Mouse (Mus musculus) lung, postnatal 0 days (tissue): ENCODE measurements around the gene Gpam.
"Not testable (repeated sequence)": the region's sequence is repeated elsewhere in the genome, so short reads cannot be mapped to it uniquely, and the experiment has no call there.

Experiments used
- CTCF ChIP-seq: IDR thresholded peaks from 2 replicates; pipeline ENCODE4 v1.5.1; 2016; ENCODE audit warnings: antibody characterized with exemption, mild to moderate bottlenecking
- EP300 ChIP-seq: IDR thresholded peaks from 2 replicates; pipeline ENCODE4 v1.6.1; 2016; ENCODE audit warnings: antibody characterized with exemption, mild to moderate bottlenecking, control low read depth

- not testable (repeated sequence) for TF ChIP-seq CTCF, EP300
These were observed 42.2 kb upstream of the Gpam start for GRCm38 (mm10) chr19:55169236-55169729.
